Mouse (Mus musculus): ENCODE results near the gene Capns2. TPM values are rescaled to one million over a fixed set of nuclear protein-coding genes. Genes with fewer than 3 reads are reported as not detected.
A peak's percentile ranks its signal among the peaks of the same experiment; 100 is the strongest.

Capns2 gene
- total RNA-seq, 2 experiments from 2014 or later, result not detected

GRCm38 (mm10) chr8:92902981-92903380 lies 1.8 kb downstream of the Capns2 start:
- no peak for DNase-seq
- intact Hi-C loops (cut with DNase I; ENCODE audit: low total_unique reads), result no loop called here

GRCm38 (mm10) chr8:92903488-92904135 lies 2.4 kb downstream of the Capns2 start:
- DNase-seq, result peak; percentile 13
- intact Hi-C loops (cut with DNase I; ENCODE audit: low total_unique reads), result no loop called here

GRCm38 (mm10) chr8:92906553-92906952 lies 5.3 kb downstream of the Capns2 start:
- intact Hi-C loops (cut with DNase I; ENCODE audit: low total_unique reads), result no loop called here
- DNase-seq, result no peak

- intact Hi-C loops (cut with DNase I; ENCODE audit: low total_unique reads), result no loop called here
- DNase-seq, result no peak
Measured at GRCm38 (mm10) chr8:92908448-92908847, 7.2 kb downstream of the Capns2 start.

GRCm38 (mm10) chr8:92911477-92911876 lies 10.3 kb downstream of the Capns2 start:
- DNase-seq, result no peak
- intact Hi-C loops (cut with DNase I; ENCODE audit: low total_unique reads), result no loop called here

GRCm38 (mm10) chr8:92913396-92913795 lies 12.2 kb downstream of the Capns2 start:
- intact Hi-C loops (cut with DNase I; ENCODE audit: low total_unique reads), result no loop called here
- DNase-seq, result peak; percentile 28

- no peak for DNase-seq
- intact Hi-C loops (cut with DNase I; ENCODE audit: low total_unique reads), result no loop called here
Measured at GRCm38 (mm10) chr8:92916082-92916481, 14.9 kb downstream of the Capns2 start.

GRCm38 (mm10) chr8:92921768-92922167 lies 20.6 kb downstream of the Capns2 start:
- intact Hi-C loops (cut with DNase I; ENCODE audit: low total_unique reads), result no loop called here
- DNase-seq, result no peak

GRCm38 (mm10) chr8:92928986-92929385 lies 27.8 kb downstream of the Capns2 start:
- intact Hi-C loops (cut with DNase I; ENCODE audit: low total_unique reads), result no loop called here
- no peak for DNase-seq

- intact Hi-C loops (cut with DNase I; ENCODE audit: low total_unique reads), result no loop called here
- DNase-seq, result no peak
Measured at GRCm38 (mm10) chr8:92938056-92938455, 36.8 kb downstream of the Capns2 start.

- no peak for DNase-seq
- intact Hi-C loops (cut with DNase I; ENCODE audit: low total_unique reads), result no loop called here
Measured at GRCm38 (mm10) chr8:92949071-92949470, 47.9 kb downstream of the Capns2 start.

GRCm38 (mm10) chr8:92950639-92951371 lies 49.6 kb downstream of the Capns2 start:
- intact Hi-C loops (cut with DNase I; ENCODE audit: low total_unique reads), result no loop called here
- no peak for DNase-seq

Small RNAs within 50 kb of the gene (microRNA-seq; reads per million reads assigned to microRNA genes)
- 0 reads per million in 2 experiments for gene Gm22151

Other genes with a start within 250 kb of the Capns2 start
- not detected for gene Irx6, start 227.1 kb upstream of the Capns2 start, total RNA-seq (2021)
- gene Mmp2, start 74.1 kb upstream of the Capns2 start, total RNA-seq (2021), result 100 to 1,000 TPM; 127 to 151 TPM
- 1 to 10 TPM in 1 of 2 experiments, under 1 TPM in 1; 0.42 to 1.3 TPM for gene Lpcat2, start 46.1 kb upstream of the Capns2 start, total RNA-seq (2021)
- under 1 TPM; 0.11 to 0.49 TPM for gene Slc6a2, start 58.7 kb downstream of the Capns2 start, total RNA-seq (2021)
- not detected for gene Ces1a, start 146.8 kb downstream of the Capns2 start, total RNA-seq (2021)
- gene Ces1b, start 178.6 kb downstream of the Capns2 start, total RNA-seq (2021), result not detected
- not detected for gene Ces1c, start 229.9 kb downstream of the Capns2 start, total RNA-seq (2021)